Mouse (Mus musculus) kidney, adult 2 months (tissue): ENCODE results near the gene Slc2a5.

Experiments
- CTCF ChIP-seq: fragments of 200-500 bp; conservative IDR thresholded peaks from 2 replicates; pipeline ENCODE4 v1.5.1; 2011; ENCODE audit warnings: low read depth, mild to moderate bottlenecking, control low read depth, low read length, moderate library complexity, mixed read lengths; ENCODE audit not compliant: insufficient read depth, insufficient read length
- POLR2A ChIP-seq: fragments of 200-500 bp; IDR thresholded peaks from one replicate; pipeline ENCODE4 v1.6.1; 2011; ENCODE audit warnings: low read depth, low read length, control low read depth

GRCm38 (mm10) chr4:150094463-150094789 lies 24.7 kb upstream of the Slc2a5 start:
- TF ChIP-seq POLR2A (no peak), CTCF (no peak)
